Comparison of ENCODE assay signal across 32 mouse cellular contexts in genomic region chr11:35550036-35550435, GRCm38 (mm10).
A peak's percentile ranks its signal among the peaks of the same experiment; 100 is the strongest.
DNase-seq lines count a peak whose midpoint lies in the region; ATAC-seq lines count a peak whose summit lies in the region.
"Had no signal": no experiment of that assay in that cellular context is flagged by ENCODE, and none has a peak within 500 bp of the region (broad histone marks: within the 10 kb centered on the region; RNA-seq: fewer than 3 reads in every experiment).

No protein-coding gene starts in this region.

- no peak overlapping the region for H3K4me3 ChIP-seq in hindbrain, embryonic 13.5 days
- H3K4me3 ChIP-seq in hindbrain, embryonic 10.5 days: no peak overlapping the region
- H3K4me3 ChIP-seq: embryonic facial prominence, embryonic 10.5 days; embryonic facial prominence, embryonic 15.5 days; forebrain, embryonic 13.5 days; limb, embryonic 12.5 days; lung, embryonic 15.5 days; megakaryocyte, embryonic 14.5 days; midbrain, embryonic 12.5 days had no signal

- no peaks in the 10 kb centered on the region for H3K36me3 ChIP-seq in hindbrain, embryonic 13.5 days
- 0 out of 2 replicates have a peak, but pooled peaks cover 5% of the 10 kb centered on the region for H3K36me3 ChIP-seq in hindbrain, embryonic 10.5 days
- H3K36me3 ChIP-seq: embryonic facial prominence, embryonic 10.5 days; embryonic facial prominence, embryonic 15.5 days; limb, embryonic 12.5 days; lung, embryonic 15.5 days; midbrain, embryonic 12.5 days had no signal

- H3K9me3 ChIP-seq in hindbrain, embryonic 13.5 days: no peaks in the 10 kb centered on the region
- no peaks in the 10 kb centered on the region for H3K9me3 ChIP-seq in hindbrain, embryonic 10.5 days
- H3K9me3 ChIP-seq: embryonic facial prominence, embryonic 10.5 days; embryonic facial prominence, embryonic 15.5 days; forebrain, embryonic 13.5 days; limb, embryonic 12.5 days; lung, embryonic 15.5 days; megakaryocyte, embryonic 14.5 days; midbrain, embryonic 12.5 days had no signal

- 0 out of 2 replicates have a peak overlapping the region, but pooled peaks have one; percentile 10 for H3K4me2 ChIP-seq in hindbrain, embryonic 13.5 days
- H3K4me2 ChIP-seq: embryonic facial prominence, embryonic 15.5 days; forebrain, embryonic 13.5 days; heart, embryonic 11.5 days; limb, embryonic 12.5 days; liver, embryonic 11.5 days; lung, embryonic 15.5 days; midbrain, embryonic 12.5 days had no signal

- peaks cover 21% of the 10 kb centered on the region for H3K27me3 ChIP-seq in hindbrain, embryonic 13.5 days
- peaks cover 18% of the 10 kb centered on the region for H3K27me3 ChIP-seq in hindbrain, embryonic 10.5 days (ENCODE audit: insufficient read depth, poor library complexity, severe bottlenecking)

- no peak overlapping the region for H3K9ac ChIP-seq in hindbrain, embryonic 13.5 days
- H3K9ac ChIP-seq: embryonic facial prominence, embryonic 15.5 days; forebrain, embryonic 13.5 days; limb, embryonic 12.5 days; lung, embryonic 15.5 days; midbrain, embryonic 12.5 days had no signal

- WGBS in hindbrain, embryonic 13.5 days: 92% methylated on average over 9 of the region's 9 CpGs
- WGBS in hindbrain, embryonic 10.5 days: 95% methylated on average over 9 of the region's 9 CpGs

- no peak for ATAC-seq in hindbrain, embryonic 13.5 days (ENCODE audit: low FRiP score)
- ATAC-seq: CD4-positive, CD25-positive, alpha-beta regulatory T cell, adult 4 months; forebrain, embryonic 13.5 days; hindbrain, embryonic 16.5 days; intestine, embryonic 16.5 days had no signal

- H3K4me1 ChIP-seq in hindbrain, embryonic 13.5 days (replicated peaks): peaks cover 23% of the 10 kb centered on the region
- peaks cover 32% of the 10 kb centered on the region for H3K4me1 ChIP-seq in hindbrain, embryonic 10.5 days (replicated peaks)
- H3K4me1 ChIP-seq: forebrain, embryonic 13.5 days; lung, embryonic 15.5 days; megakaryocyte, embryonic 14.5 days had no signal

- peak; percentile 7 for DNase-seq in cerebellum, adult 8-10 months
- no peak for DNase-seq in cerebellum, adult 11 months
- no peak for DNase-seq in hindbrain, embryonic 10.5 days (ENCODE audit: low spot score)
- peak; percentile 34 for DNase-seq in brain, adult 2 months (ENCODE audit: low read depth, low spot score)
- peak; percentile 25 to 46 for DNase-seq in cerebellum, postnatal 36 days
- DNase-seq in lung, postnatal 4 days: no peak
- DNase-seq in left cerebral cortex, adult 18-20 months (ENCODE audit: low spot score in 2 of 2): no peak
- DNase-seq: adrenal gland, postnatal 14 days; gastrocnemius, postnatal 14 days; heart, adult 18-20 months; heart, postnatal 4 days; kidney, adult 8-10 months; layer of hippocampus, adult 9-11 months; lung, postnatal 36 days; right cerebral cortex, postnatal 4 days; thymus, adult 18-20 months; thymus, postnatal 25 days had no signal

- H3K27ac ChIP-seq in hindbrain, embryonic 13.5 days: no peak overlapping the region
- no peak overlapping the region for H3K27ac ChIP-seq in hindbrain, embryonic 10.5 days
- H3K27ac ChIP-seq: embryonic facial prominence, embryonic 10.5 days; embryonic facial prominence, embryonic 15.5 days; forebrain, embryonic 13.5 days; kidney, postnatal 0 days; limb, embryonic 12.5 days; lung, embryonic 15.5 days; midbrain, embryonic 12.5 days; stomach, postnatal 0 days had no signal

Comparison
In these comparisons a context has a peak if more than half of its experiments do, and no peak if none do; other contexts are left out.
1. DNase-seq: peak in cerebellum, adult 8-10 months (single experiment), brain, adult 2 months (single experiment) and cerebellum, postnatal 36 days (2 of 2); none in cerebellum, adult 11 months (single experiment), hindbrain, embryonic 10.5 days (single experiment), lung, postnatal 4 days (0 of 2) and left cerebral cortex, adult 18-20 months (0 of 2).